Mouse (Mus musculus): ENCODE measurements around the gene E2f8.

Gene E2f8

GRCm38 (mm10) chr7:48881486-48881885, at the start of gene E2f8:
E2f8 (minus strand) TSS chr7:48881596.
- Histone ChIP-seq H3K9me3 (ENCODE audit: low read length) (no peaks in the 10 kb centered on the region), H3K27me3 (ENCODE audit: insufficient read depth, low read length) (peaks cover 40% of the 10 kb centered on the region), H3K4me3 (replicated peaks; ENCODE audit: low read length) (peak within 1 kb of the TSS; percentile 88), H3K36me3 (ENCODE audit: insufficient read depth, low read length) (peaks cover 29% of the 10 kb centered on the region), H3K4me1 (replicated peaks; ENCODE audit: low read depth, low read length) (peaks cover 31% of the 10 kb centered on the region)
- TF ChIP-seq NANOG (IDR thresholded peaks at IDR 0.05; ENCODE audit: borderline replicate concordance, low read length) (no peak), CTCF (conservative IDR thresholded peaks at IDR 0.05; ENCODE audit: low read length) (no peak), POU5F1 (IDR thresholded peaks at IDR 0.05; ENCODE audit: borderline replicate concordance, low read length) (no peak)

- no peaks in the 10 kb centered on the region for H3K27me3 ChIP-seq (ENCODE audit: insufficient read depth, low read length)
- peaks cover 8% of the 10 kb centered on the region for H3K36me3 ChIP-seq (ENCODE audit: insufficient read depth, low read length)
- no peaks in the 10 kb centered on the region for H3K9me3 ChIP-seq (ENCODE audit: low read length)
- peaks cover 38% of the 10 kb centered on the region for H3K4me1 ChIP-seq (replicated peaks; ENCODE audit: low read depth, low read length)
- H3K4me3 ChIP-seq (replicated peaks; ENCODE audit: low read length) = no peak overlapping the region
- TF ChIP-seq NANOG (IDR thresholded peaks at IDR 0.05; ENCODE audit: borderline replicate concordance, low read length) (no peak), POU5F1 (IDR thresholded peaks at IDR 0.05; ENCODE audit: borderline replicate concordance, low read length) (no peak), CTCF (conservative IDR thresholded peaks at IDR 0.05; ENCODE audit: low read length) (no peak)
Observed at GRCm38 (mm10) chr7:48930399-48930798, 49.0 kb upstream of the E2f8 start.

- Histone ChIP-seq H3K27me3 (ENCODE audit: insufficient read depth, low read length) (no peaks in the 10 kb centered on the region), H3K9me3 (ENCODE audit: low read length) (no peaks in the 10 kb centered on the region), H3K4me1 (replicated peaks; ENCODE audit: low read depth, low read length) (peaks cover 58% of the 10 kb centered on the region), H3K36me3 (ENCODE audit: insufficient read depth, low read length) (peaks cover 13% of the 10 kb centered on the region), H3K4me3 (replicated peaks; ENCODE audit: low read length) (no peak overlapping the region)
- peak; percentile 53 for TF ChIP-seq CTCF (conservative IDR thresholded peaks at IDR 0.05; ENCODE audit: low read length)
- no peak for TF ChIP-seq NANOG (IDR thresholded peaks at IDR 0.05; ENCODE audit: borderline replicate concordance, low read length)
- no peak for TF ChIP-seq POU5F1 (IDR thresholded peaks at IDR 0.05; ENCODE audit: borderline replicate concordance, low read length)
Observed at GRCm38 (mm10) chr7:48928364-48928763, 47.0 kb upstream of the E2f8 start.

- Histone ChIP-seq H3K4me3 (replicated peaks; ENCODE audit: low read length) (no peak overlapping the region), H3K27me3 (ENCODE audit: insufficient read depth, low read length) (no peaks in the 10 kb centered on the region), H3K4me1 (replicated peaks; ENCODE audit: low read depth, low read length) (peaks cover 70% of the 10 kb centered on the region), H3K9me3 (ENCODE audit: low read length) (no peaks in the 10 kb centered on the region), H3K36me3 (ENCODE audit: insufficient read depth, low read length) (peaks cover 11% of the 10 kb centered on the region)
- no peak for TF ChIP-seq NANOG (IDR thresholded peaks at IDR 0.05; ENCODE audit: borderline replicate concordance, low read length)
- no peak for TF ChIP-seq CTCF (conservative IDR thresholded peaks at IDR 0.05; ENCODE audit: low read length)
- no peak for TF ChIP-seq POU5F1 (IDR thresholded peaks at IDR 0.05; ENCODE audit: borderline replicate concordance, low read length)
Observed at GRCm38 (mm10) chr7:48925214-48925613, 43.8 kb upstream of the E2f8 start.

- Histone ChIP-seq H3K9me3 (ENCODE audit: low read length) (no peaks in the 10 kb centered on the region), H3K4me3 (replicated peaks; ENCODE audit: low read length) (peak overlapping the region; percentile 72), H3K36me3 (ENCODE audit: insufficient read depth, low read length) (peaks cover 11% of the 10 kb centered on the region), H3K4me1 (replicated peaks; ENCODE audit: low read depth, low read length) (peaks cover 81% of the 10 kb centered on the region), H3K27me3 (ENCODE audit: insufficient read depth, low read length) (no peaks in the 10 kb centered on the region)
- no peak for TF ChIP-seq NANOG (IDR thresholded peaks at IDR 0.05; ENCODE audit: borderline replicate concordance, low read length)
- TF ChIP-seq POU5F1 (IDR thresholded peaks at IDR 0.05; ENCODE audit: borderline replicate concordance, low read length) = no peak
- no peak for TF ChIP-seq CTCF (conservative IDR thresholded peaks at IDR 0.05; ENCODE audit: low read length)
Observed at GRCm38 (mm10) chr7:48923620-48924019, 42.2 kb upstream of the E2f8 start.

- Histone ChIP-seq H3K4me1 (replicated peaks; ENCODE audit: low read depth, low read length) (peaks cover 80% of the 10 kb centered on the region), H3K27me3 (ENCODE audit: insufficient read depth, low read length) (no peaks in the 10 kb centered on the region)
- no peak for TF ChIP-seq POU5F1 (IDR thresholded peaks at IDR 0.05; ENCODE audit: borderline replicate concordance, low read length)
- TF ChIP-seq NANOG (IDR thresholded peaks at IDR 0.05; ENCODE audit: borderline replicate concordance, low read length) = no peak
- TF ChIP-seq CTCF (conservative IDR thresholded peaks at IDR 0.05; ENCODE audit: low read length) = no peak
Observed at GRCm38 (mm10) chr7:48918389-48918788, 37.0 kb upstream of the E2f8 start.

GRCm38 (mm10) chr7:48917988-48918387, 36.6 kb upstream of the E2f8 start:
- TF ChIP-seq NANOG (IDR thresholded peaks at IDR 0.05; ENCODE audit: borderline replicate concordance, low read length) = peak; percentile 96
- no peak for TF ChIP-seq POU5F1 (IDR thresholded peaks at IDR 0.05; ENCODE audit: borderline replicate concordance, low read length)
- Histone ChIP-seq H3K27me3 (ENCODE audit: insufficient read depth, low read length) (no peaks in the 10 kb centered on the region), H3K9me3 (ENCODE audit: low read length) (no peaks in the 10 kb centered on the region), H3K4me3 (replicated peaks; ENCODE audit: low read length) (0 out of 2 replicates have a peak overlapping the region, but pooled peaks have one; percentile 29), H3K4me1 (replicated peaks; ENCODE audit: low read depth, low read length) (peaks cover 79% of the 10 kb centered on the region), H3K36me3 (ENCODE audit: insufficient read depth, low read length) (no peaks in the 10 kb centered on the region)

More at GRCm38 (mm10) chr7:48918389-48918788, 37.0 kb upstream of the E2f8 start:
- Histone ChIP-seq H3K36me3 (ENCODE audit: insufficient read depth, low read length) (no peaks in the 10 kb centered on the region), H3K9me3 (ENCODE audit: low read length) (no peaks in the 10 kb centered on the region), H3K4me3 (replicated peaks; ENCODE audit: low read length) (0 out of 2 replicates have a peak overlapping the region, but pooled peaks have one; percentile 29)

- TF ChIP-seq NANOG (IDR thresholded peaks at IDR 0.05; ENCODE audit: borderline replicate concordance, low read length) (0 out of 2 replicates have a peak, but pooled peaks have one; percentile 8), CTCF (conservative IDR thresholded peaks at IDR 0.05; ENCODE audit: low read length) (no peak), POU5F1 (IDR thresholded peaks at IDR 0.05; ENCODE audit: borderline replicate concordance, low read length) (no peak)
- Histone ChIP-seq H3K27me3 (ENCODE audit: insufficient read depth, low read length) (no peaks in the 10 kb centered on the region), H3K9me3 (ENCODE audit: low read length) (no peaks in the 10 kb centered on the region), H3K36me3 (ENCODE audit: insufficient read depth, low read length) (no peaks in the 10 kb centered on the region), H3K4me3 (replicated peaks; ENCODE audit: low read length) (peak overlapping the region; percentile 57), H3K4me1 (replicated peaks; ENCODE audit: low read depth, low read length) (peaks cover 76% of the 10 kb centered on the region)
Observed at GRCm38 (mm10) chr7:48917463-48917862, 36.1 kb upstream of the E2f8 start.
